Mouse (Mus musculus) cortical plate, adult 2 months (tissue): ENCODE data around the gene Tspyl3.

Source experiments
- CTCF ChIP-seq: fragments of 200-500 bp; IDR thresholded peaks from 2 replicates; pipeline ENCODE4 v1.5.1; 2011; ENCODE audit warnings: mild to moderate bottlenecking, control low read depth, low read length; ENCODE audit not compliant: insufficient read depth; ENCODE audit errors: extremely low read depth
- POLR2A ChIP-seq: fragments of 200-500 bp; IDR thresholded peaks from 2 replicates; pipeline ENCODE4 v1.6.1; 2011; ENCODE audit warnings: mild to moderate bottlenecking, low read length, control low read depth; ENCODE audit not compliant: insufficient read depth; ENCODE audit errors: extremely low read depth

GRCm38 (mm10) chr2:153191242-153191641 lies 34.0 kb downstream of the Tspyl3 start:
- no peak for TF ChIP-seq CTCF
- TF ChIP-seq POLR2A = no peak
